Mouse (Mus musculus): ENCODE data around the gene Jrkl. TPM values are rescaled to one million over a fixed set of nuclear protein-coding genes. Genes with fewer than 3 reads are reported as not detected.

Jrkl gene
- 1.5 TPM for polyA plus RNA-seq (2017; shearing (Covaris generic))

GRCm38 (mm10) chr9:13245481-13245880, at the start of gene Jrkl:
Gene Jrkl, minus strand, starts transcription at chr9:13245829.

GRCm38 (mm10) chr9:13246815-13247638, 1.4 kb upstream of the Jrkl start, which contains the start of gene Ccdc82:
Gene Ccdc82, plus strand, starts transcription at chr9:13246955.

Other genes starting within 250 kb of the Jrkl start
- gene Ccdc82, start 1.1 kb upstream of the Jrkl start, polyA plus RNA-seq (2017; shearing (Covaris generic)) = 36.4 TPM
- 19.7 TPM for gene Maml2, start 52.1 kb upstream of the Jrkl start, polyA plus RNA-seq (2017; shearing (Covaris generic))
- not detected for gene Gm17571, start 200.9 kb upstream of the Jrkl start, polyA plus RNA-seq (2017; shearing (Covaris generic))